Mouse (Mus musculus): ENCODE measurements around the gene Col12a1. TPM values are rescaled to one million over a fixed set of nuclear protein-coding genes. Genes with fewer than 3 reads are reported as not detected.

Col12a1 gene
- total and polyA plus RNA-seq, 3 experiments: 0.07 to 0.46 (median 0.21) TPM

GRCm38 (mm10) chr9:79586415-79587195 lies 132.0 kb downstream of the Col12a1 start:
- in situ Hi-C loops (cut with MboI; ENCODE audit: low pct_ligation_motif_present, low pct_unique_long_range_greater_than_20kb, low sequenced_read_pairs): no loop called here
- dilution Hi-C loops (cut with MboI; ENCODE audit: extremely low pct_ligation_motif_present, extremely low pct_unique_long_range_greater_than_20kb, low sequenced_read_pairs): no loop called here

DNA sequence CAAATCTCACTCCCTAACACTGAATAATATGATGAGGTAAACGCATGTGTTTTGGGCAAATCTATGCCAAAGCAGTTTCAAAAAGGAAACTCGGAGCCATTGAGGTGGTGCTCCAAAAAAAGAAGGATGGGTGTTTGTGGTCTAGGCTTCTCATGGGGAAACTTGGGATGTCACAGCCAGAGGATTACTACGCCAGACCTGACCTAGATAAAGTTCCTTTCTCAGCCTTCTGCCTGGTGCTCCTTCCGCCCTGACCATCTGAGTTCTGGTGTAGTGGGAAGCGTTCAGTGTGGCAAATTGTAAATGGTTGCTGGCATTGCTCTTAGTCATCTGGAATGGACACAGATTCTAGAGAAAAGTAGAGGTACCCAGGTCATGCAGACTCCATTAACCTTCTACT lies 151.8 kb downstream of the Col12a1 start:
- dilution Hi-C loops (cut with MboI; ENCODE audit: extremely low pct_ligation_motif_present, extremely low pct_unique_long_range_greater_than_20kb, low sequenced_read_pairs): no loop called here
- H3K4me2 ChIP-seq (ENCODE audit: insufficient read depth, low read depth, poor library complexity, severe bottlenecking): no peak overlapping the region
- in situ Hi-C loops (cut with MboI; ENCODE audit: low pct_ligation_motif_present, low pct_unique_long_range_greater_than_20kb, low sequenced_read_pairs): no loop called here
- no peaks in the 10 kb centered on the region for H3K36me3 ChIP-seq (replicated peaks in 1 of 2; ENCODE audit: control insufficient read depth in 1 of 2, insufficient read depth in 1 of 2, low read length in 1 of 2)
- no peak overlapping the region for H3K27ac ChIP-seq (ENCODE audit: insufficient read depth, low read depth)
- TF ChIP-seq TCF12 (IDR thresholded peaks at IDR 0.05; ENCODE audit: low read depth, low read length) (no peak), UBTF (IDR thresholded peaks at IDR 0.05; ENCODE audit: low read depth, low read length) (no peak), TBP (conservative IDR thresholded peaks at IDR 0.05; ENCODE audit: low read depth, low read length) (no peak), MXI1 (IDR thresholded peaks at IDR 0.05; ENCODE audit: low read depth, low read length) (no peak), KAT2A (IDR thresholded peaks at IDR 0.05; ENCODE audit: insufficient replicate concordance, low read length) (no peak), E2F4 (IDR thresholded peaks at IDR 0.05; ENCODE audit: insufficient replicate concordance, low read depth, low read length) (no peak), CTCF (conservative IDR thresholded peaks at IDR 0.05 in 1 of 2, IDR thresholded peaks at IDR 0.05 in 1 of 2; ENCODE audit: low read depth in 2 of 2, low read length in 2 of 2) (no peak), IRF4 (IDR thresholded peaks at IDR 0.05; ENCODE audit: low read depth, low read length) (no peak), POLR2AphosphoS2 (IDR thresholded peaks at IDR 0.05; ENCODE audit: low read depth, low read length) (no peak), JUND (conservative IDR thresholded peaks at IDR 0.05; ENCODE audit: low read depth, low read length) (no peak), NELFE (IDR thresholded peaks at IDR 0.05; ENCODE audit: low read depth, low read length) (no peak), CHD1 (IDR thresholded peaks at IDR 0.05; ENCODE audit: low read depth, low read length) (no peak), RCOR1 (conservative IDR thresholded peaks at IDR 0.05; ENCODE audit: low read depth, low read length) (no peak), HCFC1 (IDR thresholded peaks at IDR 0.05; ENCODE audit: low read depth, low read length) (no peak), USF2 (conservative IDR thresholded peaks at IDR 0.05; ENCODE audit: low read depth, low read length) (no peak), ZNF384 (IDR thresholded peaks at IDR 0.05; ENCODE audit: low read depth, low read length) (no peak), USF1 (IDR thresholded peaks at IDR 0.05; ENCODE audit: low read depth, low read length) (no peak)
- H3K4me3 ChIP-seq (replicated peaks in 1 of 3; ENCODE audit: low read depth in 2 of 3, low read length in 2 of 3, poor library complexity in 1 of 3): no peak overlapping the region
- H3K4me1 ChIP-seq (ENCODE audit: control insufficient read depth in 1 of 2, insufficient read depth in 2 of 2): no peaks in the 10 kb centered on the region
- DNase-seq (ENCODE audit: extremely low read depth): no peak
- H3K27me3 ChIP-seq (replicated peaks): no peaks in the 10 kb centered on the region
- H3K79me2 ChIP-seq (replicated peaks; ENCODE audit: control insufficient read depth, extremely low read depth, insufficient read depth, poor library complexity, severe bottlenecking): no peaks in the 10 kb centered on the region
- H3K9me3 ChIP-seq (replicated peaks; ENCODE audit: low read length): no peaks in the 10 kb centered on the region
- no peak overlapping the region for H3K9ac ChIP-seq (ENCODE audit: insufficient read depth, low read depth)

More at GRCm38 (mm10) chr9:79586415-79587195, 132.0 kb downstream of the Col12a1 start:
- peaks cover 0 to 3% of the 10 kb centered on the region in 2 experiments; a peak in 1 of 4 replicates for H3K4me1 ChIP-seq (ENCODE audit: control insufficient read depth in 1 of 2, insufficient read depth in 2 of 2)
- no peaks in the 10 kb centered on the region for H3K9me3 ChIP-seq (replicated peaks; ENCODE audit: low read length)
- H3K27me3 ChIP-seq (replicated peaks): no peaks in the 10 kb centered on the region
- no peak overlapping the region for H3K27ac ChIP-seq (ENCODE audit: insufficient read depth, low read depth)
- TF ChIP-seq MXI1 (IDR thresholded peaks at IDR 0.05; ENCODE audit: low read depth, low read length) (no peak), POLR2A (IDR thresholded peaks at IDR 0.05; ENCODE audit: low read depth, low read length) (no peak), MYC (IDR thresholded peaks at IDR 0.05; ENCODE audit: low read depth, low read length) (no peak), ZMIZ1 (IDR thresholded peaks at IDR 0.05; ENCODE audit: low read depth, low read length) (no peak), PAX5 (IDR thresholded peaks at IDR 0.05; ENCODE audit: low read length) (no peak), UBTF (IDR thresholded peaks at IDR 0.05; ENCODE audit: low read depth, low read length) (no peak), TBP (conservative IDR thresholded peaks at IDR 0.05; ENCODE audit: low read depth, low read length) (no peak), MEF2A (IDR thresholded peaks at IDR 0.05; ENCODE audit: borderline replicate concordance, low read depth, low read length) (no peak), MAFK (IDR thresholded peaks at IDR 0.05; ENCODE audit: insufficient replicate concordance, low read length) (no peak), NRF1 (IDR thresholded peaks at IDR 0.05; ENCODE audit: low read depth, low read length) (no peak), JUND (conservative IDR thresholded peaks at IDR 0.05; ENCODE audit: low read depth, low read length) (no peak), USF1 (IDR thresholded peaks at IDR 0.05; ENCODE audit: low read depth, low read length) (no peak), SIN3A (IDR thresholded peaks at IDR 0.05; ENCODE audit: low read length) (no peak)
- DNase-seq (ENCODE audit: extremely low read depth): no peak
- no peak overlapping the region for H3K4me2 ChIP-seq (ENCODE audit: insufficient read depth, low read depth, poor library complexity, severe bottlenecking)
- no peak overlapping the region for H3K9ac ChIP-seq (ENCODE audit: insufficient read depth, low read depth)
- H3K79me2 ChIP-seq (replicated peaks; ENCODE audit: control insufficient read depth, extremely low read depth, insufficient read depth, poor library complexity, severe bottlenecking): no peaks in the 10 kb centered on the region
- H3K4me3 ChIP-seq (replicated peaks in 1 of 3; ENCODE audit: low read depth in 2 of 3, low read length in 2 of 3, poor library complexity in 1 of 3): no peak overlapping the region
- H3K36me3 ChIP-seq (replicated peaks in 1 of 2; ENCODE audit: control insufficient read depth in 1 of 2, insufficient read depth in 1 of 2, low read length in 1 of 2): no peaks in the 10 kb centered on the region

Data from CH12.LX (cell line).